Mouse (Mus musculus): ENCODE measurements around the gene Grk5. TPM values are rescaled to one million over a fixed set of nuclear protein-coding genes. Genes with fewer than 3 reads are reported as not detected.

Gene Grk5
- polyA plus RNA-seq, 1 experiment: 1.7 TPM

DNA sequence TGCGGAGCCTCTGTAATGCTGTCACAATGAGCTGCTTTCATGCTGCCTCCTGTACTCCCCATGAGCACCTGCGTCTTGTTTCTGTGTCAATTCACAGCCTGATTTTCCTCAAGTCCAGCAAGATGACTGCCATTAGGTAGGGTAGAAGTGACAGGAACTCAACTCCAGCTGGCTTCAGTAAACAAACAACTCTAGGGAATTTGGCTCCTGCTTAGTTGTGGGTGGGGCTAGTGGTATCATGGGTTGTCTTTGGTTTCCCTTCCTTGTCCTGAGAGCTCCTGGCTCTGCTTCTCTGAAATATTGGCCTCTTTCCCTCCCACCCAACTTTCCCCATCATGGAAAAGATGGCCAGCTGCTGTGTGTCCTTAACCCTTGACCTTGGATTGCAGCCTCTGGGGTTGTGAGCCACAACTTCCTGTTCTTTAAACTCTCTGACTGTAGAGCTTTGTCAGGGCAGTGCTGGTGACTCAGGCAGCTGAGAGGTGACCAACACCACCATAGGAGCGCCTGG is 56.3 kb downstream of the Grk5 start:
- Histone ChIP-seq H3K36me3 (ENCODE audit: control insufficient read depth, insufficient read depth, low read length) (no peaks in the 10 kb centered on the region), H3K27ac (ENCODE audit: control insufficient read depth, insufficient read depth, low read depth, low read length) (peak overlapping the region; percentile 43), H3K27me3 (ENCODE audit: control insufficient read depth, insufficient read depth, low read length) (no peaks in the 10 kb centered on the region), H3K4me3 (ENCODE audit: control insufficient read depth, low read depth, low read length) (peak overlapping the region; percentile 69), H3K4me1 (ENCODE audit: control insufficient read depth, insufficient read depth, low read length) (peaks cover 3% of the 10 kb centered on the region)
- no peak for TF ChIP-seq POLR2A (IDR thresholded peaks at IDR 0.05; ENCODE audit: control insufficient read depth, low read depth, low read length)
- no peak for TF ChIP-seq CTCF (IDR thresholded peaks at IDR 0.05; ENCODE audit: control insufficient read depth, insufficient read depth, insufficient replicate concordance, low read depth, low read length)

DNA sequence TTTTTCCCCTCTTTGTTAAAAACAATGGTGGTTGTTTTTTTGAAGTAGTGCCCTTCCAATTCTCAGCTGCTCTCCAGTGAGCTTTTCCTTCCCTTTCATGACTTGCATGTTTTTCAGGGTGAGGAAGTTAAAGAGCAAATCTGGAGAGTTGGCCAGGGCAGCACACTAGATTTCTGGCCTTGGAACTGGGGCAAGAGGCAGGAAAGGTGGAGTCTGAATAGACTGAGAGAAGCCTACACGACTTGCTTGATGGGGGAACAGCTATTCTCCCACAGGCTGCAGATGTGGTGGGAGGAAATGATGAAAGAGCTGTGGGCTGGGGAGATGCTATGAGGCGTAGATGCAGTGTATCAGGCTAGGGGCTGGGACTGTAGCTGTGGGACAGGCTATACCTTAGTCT is 57.1 kb downstream of the Grk5 start:
- Histone ChIP-seq H3K27me3 (ENCODE audit: control insufficient read depth, insufficient read depth, low read length) (no peaks in the 10 kb centered on the region), H3K4me3 (ENCODE audit: control insufficient read depth, low read depth, low read length) (peak overlapping the region; percentile 69; the same call in 1 of the 2 replicates), H3K4me1 (ENCODE audit: control insufficient read depth, insufficient read depth, low read length) (peaks cover 3% of the 10 kb centered on the region), H3K27ac (ENCODE audit: control insufficient read depth, insufficient read depth, low read depth, low read length) (peak overlapping the region; percentile 43), H3K36me3 (ENCODE audit: control insufficient read depth, insufficient read depth, low read length) (no peaks in the 10 kb centered on the region)
- no peak for TF ChIP-seq POLR2A (IDR thresholded peaks at IDR 0.05; ENCODE audit: control insufficient read depth, low read depth, low read length)

DNA sequence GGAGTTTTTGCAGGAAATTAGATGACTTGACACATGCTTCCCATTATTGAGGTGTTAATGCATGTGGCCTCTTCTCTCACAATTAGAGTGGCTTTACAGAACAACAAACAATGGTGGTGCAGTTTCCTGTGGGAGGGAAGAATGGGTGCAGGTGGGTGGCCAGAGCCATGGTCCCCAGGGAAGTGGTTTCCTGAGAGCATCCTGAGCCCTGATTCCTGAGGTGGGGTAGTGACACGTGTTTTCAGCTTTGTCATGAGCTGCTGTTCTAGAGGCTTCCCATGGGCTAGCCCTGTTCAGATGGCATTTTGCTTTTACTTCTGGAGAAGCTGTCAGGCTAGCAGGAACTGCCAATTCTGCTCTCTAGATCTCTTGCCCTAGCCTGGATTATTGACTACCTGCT is 59.4 kb downstream of the Grk5 start:
- H3K4me1 ChIP-seq (ENCODE audit: control insufficient read depth, insufficient read depth, low read length): peaks cover 3% of the 10 kb centered on the region
- H3K36me3 ChIP-seq (ENCODE audit: control insufficient read depth, insufficient read depth, low read length): no peaks in the 10 kb centered on the region
- H3K27me3 ChIP-seq (ENCODE audit: control insufficient read depth, insufficient read depth, low read length): no peaks in the 10 kb centered on the region
- H3K27ac ChIP-seq (ENCODE audit: control insufficient read depth, insufficient read depth, low read depth, low read length): no peak overlapping the region
- TF ChIP-seq CTCF (IDR thresholded peaks at IDR 0.05; ENCODE audit: control insufficient read depth, insufficient read depth, insufficient replicate concordance, low read depth, low read length): no peak
- no peak for TF ChIP-seq POLR2A (IDR thresholded peaks at IDR 0.05; ENCODE audit: control insufficient read depth, low read depth, low read length)
- H3K4me3 ChIP-seq (ENCODE audit: control insufficient read depth, low read depth, low read length): no peak overlapping the region

DNA sequence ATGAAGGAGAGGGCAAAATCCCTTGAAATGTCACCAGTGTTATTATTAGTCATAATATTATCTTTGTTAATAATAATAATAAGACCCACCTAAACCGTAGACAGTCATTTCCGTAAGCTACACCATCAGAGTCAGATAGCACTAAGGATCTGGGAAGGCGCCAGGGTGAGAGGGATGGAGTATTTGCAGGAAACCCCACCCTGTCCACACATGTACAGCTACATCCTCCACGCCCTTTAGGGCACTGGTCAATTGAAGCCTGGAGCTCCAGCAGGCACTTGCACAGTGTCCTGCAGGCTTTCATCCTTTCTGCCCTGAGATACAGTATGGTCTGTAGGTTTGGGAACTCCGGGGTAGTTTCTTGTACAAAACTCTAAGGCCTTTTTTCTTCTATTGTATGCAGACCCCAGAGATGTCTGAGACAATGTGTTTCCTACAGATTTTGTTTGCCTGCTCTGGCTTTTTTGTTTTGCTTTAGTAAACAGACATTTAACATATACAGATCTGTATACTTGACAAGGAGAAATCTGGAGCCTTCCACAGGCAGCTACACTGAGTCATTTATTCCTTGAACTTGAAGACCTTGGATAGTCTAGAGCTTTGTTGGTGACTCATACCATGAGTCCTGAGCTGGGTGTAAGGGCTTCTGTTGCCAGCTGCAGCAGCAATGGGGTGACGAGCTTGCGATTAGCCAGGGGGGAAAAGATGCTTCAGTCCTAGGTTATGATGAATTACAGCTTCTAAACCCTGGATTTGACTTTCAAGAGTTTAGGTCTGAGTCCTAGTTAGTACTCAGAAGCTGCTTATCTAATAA is 60.7 kb downstream of the Grk5 start:
- H3K4me3 ChIP-seq (ENCODE audit: control insufficient read depth, low read depth, low read length): no peak overlapping the region
- no peaks in the 10 kb centered on the region for H3K27me3 ChIP-seq (ENCODE audit: control insufficient read depth, insufficient read depth, low read length)
- no peak overlapping the region for H3K27ac ChIP-seq (ENCODE audit: control insufficient read depth, insufficient read depth, low read depth, low read length)
- no peak for TF ChIP-seq CTCF (IDR thresholded peaks at IDR 0.05; ENCODE audit: control insufficient read depth, insufficient read depth, insufficient replicate concordance, low read depth, low read length)
- TF ChIP-seq POLR2A (IDR thresholded peaks at IDR 0.05; ENCODE audit: control insufficient read depth, low read depth, low read length): no peak
- H3K36me3 ChIP-seq (ENCODE audit: control insufficient read depth, insufficient read depth, low read length): no peaks in the 10 kb centered on the region
- H3K4me1 ChIP-seq (ENCODE audit: control insufficient read depth, insufficient read depth, low read length): peaks cover 3% of the 10 kb centered on the region

DNA sequence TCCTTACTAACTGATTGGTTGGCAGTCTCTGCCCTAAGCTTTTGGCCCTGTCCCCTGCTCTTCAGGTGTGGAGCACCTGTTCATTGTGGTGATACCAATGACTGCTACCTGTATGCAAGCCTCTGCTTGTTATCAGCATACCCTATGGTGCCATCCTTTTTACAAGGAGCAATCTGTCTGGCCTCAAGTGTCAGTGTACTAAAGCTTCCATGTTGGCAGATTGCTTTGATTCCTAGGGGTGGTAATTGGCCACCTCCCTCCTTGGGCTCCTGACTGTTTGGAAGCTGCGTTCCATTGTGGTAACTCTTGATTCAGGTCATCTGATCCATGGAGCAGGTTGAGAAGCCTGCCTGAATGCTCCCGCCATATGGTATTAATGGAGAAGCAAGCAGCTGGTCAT is 65.6 kb downstream of the Grk5 start:
- Histone ChIP-seq H3K4me3 (ENCODE audit: control insufficient read depth, low read depth, low read length) (no peak overlapping the region), H3K27me3 (ENCODE audit: control insufficient read depth, insufficient read depth, low read length) (no peaks in the 10 kb centered on the region), H3K4me1 (ENCODE audit: control insufficient read depth, insufficient read depth, low read length) (peaks cover 2% of the 10 kb centered on the region), H3K36me3 (ENCODE audit: control insufficient read depth, insufficient read depth, low read length) (no peaks in the 10 kb centered on the region), H3K27ac (ENCODE audit: control insufficient read depth, insufficient read depth, low read depth, low read length) (no peak overlapping the region)
- TF ChIP-seq CTCF (IDR thresholded peaks at IDR 0.05; ENCODE audit: control insufficient read depth, insufficient read depth, insufficient replicate concordance, low read depth, low read length) (no peak), POLR2A (IDR thresholded peaks at IDR 0.05; ENCODE audit: control insufficient read depth, low read depth, low read length) (no peak)

DNA sequence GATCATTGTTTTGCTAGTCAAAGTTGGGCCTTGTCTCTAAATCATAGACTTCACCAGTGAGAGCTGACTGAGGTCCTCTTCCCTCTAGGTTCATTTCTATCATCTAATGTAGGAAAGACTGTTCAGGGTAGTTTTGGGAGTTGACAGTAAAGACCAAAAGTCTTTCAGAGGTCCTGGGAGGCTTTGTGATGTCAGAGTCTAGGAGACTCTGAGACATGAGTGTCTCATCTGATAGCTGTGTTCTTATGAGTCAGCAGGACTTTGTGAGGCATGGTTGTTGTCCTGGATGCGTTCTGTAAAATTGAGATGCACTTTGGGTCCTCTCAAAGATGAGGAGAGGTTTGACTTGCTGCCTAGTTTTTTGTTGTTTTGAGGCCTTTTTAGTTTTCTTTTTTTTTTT is 66.2 kb downstream of the Grk5 start:
- TF ChIP-seq CTCF (IDR thresholded peaks at IDR 0.05; ENCODE audit: control insufficient read depth, insufficient read depth, insufficient replicate concordance, low read depth, low read length): no peak
- TF ChIP-seq POLR2A (IDR thresholded peaks at IDR 0.05; ENCODE audit: control insufficient read depth, low read depth, low read length): no peak
- no peaks in the 10 kb centered on the region for H3K36me3 ChIP-seq (ENCODE audit: control insufficient read depth, insufficient read depth, low read length)
- H3K27ac ChIP-seq (ENCODE audit: control insufficient read depth, insufficient read depth, low read depth, low read length): no peak overlapping the region
- H3K27me3 ChIP-seq (ENCODE audit: control insufficient read depth, insufficient read depth, low read length): no peaks in the 10 kb centered on the region
- peaks cover 2% of the 10 kb centered on the region for H3K4me1 ChIP-seq (ENCODE audit: control insufficient read depth, insufficient read depth, low read length)
- H3K4me3 ChIP-seq (ENCODE audit: control insufficient read depth, low read depth, low read length): no peak overlapping the region

DNA sequence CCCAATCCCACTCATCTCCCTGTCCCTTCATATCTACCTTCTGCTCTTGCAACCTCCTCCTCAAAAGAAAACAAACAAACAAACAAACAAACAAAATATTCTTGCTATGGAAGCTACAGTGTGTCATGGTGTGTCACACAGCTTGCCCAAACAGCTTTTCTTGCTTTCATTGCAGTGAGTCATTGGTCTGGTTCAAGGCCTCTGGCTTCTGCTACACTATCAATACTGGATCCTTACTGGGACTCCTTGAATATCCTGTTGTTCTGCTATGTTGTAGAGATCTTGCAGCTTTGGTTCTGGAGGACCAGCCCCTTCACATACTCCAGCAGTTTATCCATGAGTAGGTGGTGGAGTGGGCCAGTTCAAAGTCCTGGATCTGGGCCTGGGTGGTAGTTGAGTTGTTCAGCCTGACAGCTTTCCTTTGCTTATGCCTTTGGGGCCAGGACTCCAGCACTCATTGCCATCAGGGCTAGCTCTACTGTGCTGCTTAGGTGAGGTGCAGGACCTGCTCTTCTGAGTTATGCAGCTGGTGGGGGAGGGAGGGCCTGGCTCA is 66.7 kb downstream of the Grk5 start:
- Histone ChIP-seq H3K36me3 (ENCODE audit: control insufficient read depth, insufficient read depth, low read length) (no peaks in the 10 kb centered on the region), H3K27me3 (ENCODE audit: control insufficient read depth, insufficient read depth, low read length) (no peaks in the 10 kb centered on the region), H3K27ac (ENCODE audit: control insufficient read depth, insufficient read depth, low read depth, low read length) (no peak overlapping the region), H3K4me3 (ENCODE audit: control insufficient read depth, low read depth, low read length) (no peak overlapping the region), H3K4me1 (ENCODE audit: control insufficient read depth, insufficient read depth, low read length) (peaks cover 2% of the 10 kb centered on the region)
- TF ChIP-seq POLR2A (IDR thresholded peaks at IDR 0.05; ENCODE audit: control insufficient read depth, low read depth, low read length) (no peak), CTCF (IDR thresholded peaks at IDR 0.05; ENCODE audit: control insufficient read depth, insufficient read depth, insufficient replicate concordance, low read depth, low read length) (no peak)

Measured in testis, adult 2 months (tissue).